Mouse (Mus musculus) erythroblast, embryonic 14.5 days (primary cell): ENCODE results near the gene Wdr37.

ENCODE experiments used
- GATA1 ChIP-seq: IDR thresholded peaks from 2 replicates; pipeline ENCODE4 v1.6.1; 2012; ENCODE audit warnings: low read length, inconsistent platforms, mixed read lengths
- TAL1 ChIP-seq: IDR thresholded peaks from 3 replicates; pipeline ENCODE4 v1.6.1; 2012; ENCODE audit warnings: low read length, inconsistent platforms, mixed read lengths

- TF ChIP-seq TAL1 (no peak), GATA1 (no peak)
Observed at GRCm38 (mm10) chr13:8870160-8870509, 1.6 kb downstream of the Wdr37 start.
